Mouse (Mus musculus) hindbrain, embryonic 16.5 days (tissue): Measurements from ENCODE around the gene AI413582. TPM values are rescaled to one million over a fixed set of nuclear protein-coding genes. Genes with fewer than 3 reads are reported as not detected.
A peak's percentile ranks its signal among the peaks of the same experiment; 100 is the strongest.

Experiments
- ATAC-seq: fragments of 200-750 bp; cut with Nextera tagmentation; 2 replicates; pipeline ENCODE4 v1.8.0; 2017; ENCODE audit warnings: moderate TSS enrichment, moderate library complexity
- H3K27ac ChIP-seq: fragments of 300-500 bp; sonication (generic); 2 replicates; pipeline ENCODE4 v1.5.1; 2014; ENCODE audit warnings: low read depth, mild to moderate bottlenecking, control low read depth, low read length, moderate library complexity
- H3K27me3 ChIP-seq: fragments of 300-500 bp; sonication (generic); replicated peaks from 2 replicates; pipeline ENCODE4 v1.6.1; 2014; ENCODE audit warnings: low read length; ENCODE audit not compliant: control insufficient read depth, insufficient read depth
- H3K36me3 ChIP-seq: fragments of 300-500 bp; sonication (generic); 2 replicates; pipeline ENCODE4 v1.6.1; 2014; ENCODE audit warnings: mild to moderate bottlenecking, low read length, moderate library complexity, mixed read lengths; ENCODE audit not compliant: control insufficient read depth, insufficient read depth
- H3K4me1 ChIP-seq: fragments of 300-500 bp; sonication (generic); 2 replicates; pipeline ENCODE4 v1.6.1; 2014; ENCODE audit warnings: low read depth, low read length; ENCODE audit not compliant: control insufficient read depth, insufficient read depth
- H3K4me2 ChIP-seq: fragments of 300-500 bp; sonication (generic); 2 replicates; pipeline ENCODE4 v1.6.1; 2014; ENCODE audit warnings: mild to moderate bottlenecking, low read length, control low read depth, moderate library complexity
- H3K4me3 ChIP-seq: fragments of 300-500 bp; sonication (generic); 2 replicates; pipeline ENCODE4 v1.5.1; 2014; ENCODE audit warnings: mild to moderate bottlenecking, low read length, control low read depth, moderate library complexity
- H3K9ac ChIP-seq: fragments of 300-500 bp; sonication (generic); 2 replicates; pipeline ENCODE4 v1.6.1; 2014; ENCODE audit warnings: low read depth, mild to moderate bottlenecking, control low read depth, low read length, moderate library complexity
- H3K9me3 ChIP-seq: fragments of 300-500 bp; sonication (generic); 2 replicates; pipeline ENCODE4 v1.6.1; 2014; ENCODE audit warnings: mild to moderate bottlenecking, low read length, moderate library complexity; ENCODE audit not compliant: control insufficient read depth
- WGBS: fragments of 180-500 bp; shearing (Covaris S2); extraction: QIAGEN DNeasy Blood & Tissue Kit; methylation state at CpG from one replicate; pipeline ENCODE4 v1.1.7; 2014; 5-methylcytosine and 5-hydroxymethylcytosine counted together
- polyA plus RNA-seq: library from polyadenylated mRNA; unstranded; fragments of >200 nt; fragmentation: Nextera tagmentation; extraction: Ambion mirVana; gene quantifications from 2 replicates; pipeline ENCODE4 v1.2.1, GENCODE M21; 2015

The AI413582 gene
- polyA plus RNA-seq, 1 experiment from 2014 or later, result 83.3 TPM

GRCm38 (mm10) chr17:27600869-27601268, 35.3 kb upstream of the AI413582 start:
- peak; percentile 38; the same call in 1 of the 2 replicates for ATAC-seq
- Histone ChIP-seq H3K9ac (no peak overlapping the region), H3K27me3 (no peaks in the 10 kb centered on the region), H3K4me1 (peaks cover 39% of the 10 kb centered on the region), H3K27ac (0 out of 2 replicates have a peak overlapping the region, but pooled peaks have one; percentile 3), H3K4me3 (no peak overlapping the region), H3K9me3 (no peaks in the 10 kb centered on the region), H3K4me2 (no peak overlapping the region), H3K36me3 (peaks cover 6% of the 10 kb centered on the region; the same call in 1 of the 2 replicates)
- 64% methylated on average over 5 of the region's 5 CpGs for WGBS

GRCm38 (mm10) chr17:27600286-27600685, 34.7 kb upstream of the AI413582 start:
- no peaks in the 10 kb centered on the region for H3K27me3 ChIP-seq
- H3K4me2 ChIP-seq, result no peak overlapping the region
- no peak overlapping the region for H3K4me3 ChIP-seq
- no peak overlapping the region for H3K9ac ChIP-seq
- no peak for ATAC-seq
- H3K9me3 ChIP-seq, result no peaks in the 10 kb centered on the region
- WGBS, result 91% methylated on average over 3 of the region's 3 CpGs
- no peak overlapping the region for H3K27ac ChIP-seq
- peaks cover 39% of the 10 kb centered on the region for H3K4me1 ChIP-seq
- peaks cover 6% of the 10 kb centered on the region for H3K36me3 ChIP-seq

DNA sequence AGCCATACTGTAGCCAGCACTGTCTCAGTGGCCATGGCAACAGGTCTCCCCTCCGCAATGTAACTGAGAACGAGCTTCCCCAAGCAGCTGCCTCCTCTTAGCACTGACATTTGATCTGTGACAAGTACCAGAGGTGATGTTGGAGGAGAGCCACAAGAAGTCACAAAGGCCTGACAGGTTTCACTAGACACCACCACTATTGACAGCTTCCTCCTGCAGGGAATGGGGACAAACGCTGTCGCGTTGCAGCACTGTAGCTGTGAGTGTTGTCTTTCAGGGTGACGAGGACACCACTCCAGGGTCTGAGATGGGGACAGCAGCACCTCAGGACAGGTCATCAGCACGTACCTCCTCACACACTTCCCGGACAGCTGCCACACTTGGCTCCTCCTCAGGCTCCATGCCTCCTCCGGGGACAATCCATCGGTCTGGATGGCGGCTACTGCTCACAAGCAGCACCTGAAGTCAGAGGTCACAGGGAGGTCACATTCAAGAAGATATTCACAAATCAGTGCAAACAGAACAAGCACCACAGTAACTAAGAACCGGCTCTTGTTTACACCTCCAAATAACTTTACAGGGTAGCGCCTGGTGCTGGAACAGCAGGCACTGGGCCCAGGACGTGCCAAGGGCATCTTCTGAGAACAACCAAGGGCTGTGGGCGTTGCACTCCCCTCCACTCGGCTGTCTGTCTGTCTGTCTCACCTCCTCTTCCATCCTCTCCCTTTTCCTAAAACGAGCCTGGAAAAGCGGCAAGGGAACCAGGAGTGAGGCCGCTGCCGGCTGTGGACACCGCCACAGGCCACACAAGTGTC, 31.0 kb upstream of the AI413582 start:
- Histone ChIP-seq H3K4me1 (peaks cover 15% of the 10 kb centered on the region), H3K36me3 (peaks cover 21% of the 10 kb centered on the region), H3K4me3 (no peak overlapping the region), H3K9ac (no peak overlapping the region), H3K27ac (no peak overlapping the region), H3K4me2 (no peak overlapping the region), H3K9me3 (no peaks in the 10 kb centered on the region), H3K27me3 (no peaks in the 10 kb centered on the region)
- no peak for ATAC-seq
- WGBS, result 78% methylated on average over 21 of the region's 21 CpGs

DNA sequence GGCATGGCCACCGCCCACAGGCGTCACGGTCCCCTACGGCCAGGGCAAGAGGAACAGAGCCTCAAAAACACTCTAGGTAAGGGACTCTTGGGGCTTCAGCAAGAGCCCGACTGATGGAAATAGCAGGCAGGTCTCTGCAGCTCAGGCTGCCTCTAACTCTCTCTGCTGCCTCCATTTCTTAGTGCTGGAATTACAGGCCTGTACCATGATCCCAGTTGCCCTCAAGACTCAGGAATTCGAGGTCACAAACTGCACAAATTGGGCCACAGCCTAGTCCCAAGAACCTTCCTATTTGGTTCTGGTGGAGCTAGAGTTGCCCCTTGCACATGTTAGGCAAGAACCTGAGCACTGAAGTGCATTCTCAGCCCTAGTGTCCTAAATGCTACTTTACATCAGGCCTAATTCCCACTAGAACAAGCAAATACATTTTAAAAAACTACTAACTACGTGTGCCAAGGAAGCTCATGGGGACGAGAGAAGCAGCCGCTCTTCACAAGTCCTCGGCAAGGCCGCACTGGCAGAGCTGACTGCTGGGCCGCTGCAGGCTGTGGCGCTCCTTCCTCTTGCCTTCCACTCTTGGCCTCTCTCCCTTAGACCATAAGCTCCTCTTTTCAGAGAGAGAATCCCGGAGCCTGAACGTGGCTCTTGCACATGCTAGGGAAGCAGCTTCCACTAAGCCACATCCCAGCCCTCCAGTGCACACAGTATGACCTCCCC, 30.3 kb upstream of the AI413582 start:
- Histone ChIP-seq H3K4me3 (no peak overlapping the region), H3K36me3 (peaks cover 23% of the 10 kb centered on the region), H3K4me1 (peaks cover 8% of the 10 kb centered on the region), H3K4me2 (no peak overlapping the region), H3K27ac (no peak overlapping the region), H3K9ac (no peak overlapping the region), H3K9me3 (no peaks in the 10 kb centered on the region), H3K27me3 (no peaks in the 10 kb centered on the region)
- no peak for ATAC-seq
- WGBS, result 80% methylated on average over 15 of the region's 15 CpGs

- Histone ChIP-seq H3K27ac (no peak overlapping the region), H3K4me2 (no peak overlapping the region), H3K4me3 (no peak overlapping the region), H3K36me3 (peaks cover 25% of the 10 kb centered on the region), H3K4me1 (peaks cover 2% of the 10 kb centered on the region; the same call in 1 of the 2 replicates), H3K27me3 (no peaks in the 10 kb centered on the region), H3K9me3 (no peaks in the 10 kb centered on the region), H3K9ac (no peak overlapping the region)
- ATAC-seq, result no peak
- WGBS, result over 99% methylated on average over 7 of the region's 7 CpGs
Measured at GRCm38 (mm10) chr17:27592565-27592910, 27.0 kb upstream of the AI413582 start.

DNA sequence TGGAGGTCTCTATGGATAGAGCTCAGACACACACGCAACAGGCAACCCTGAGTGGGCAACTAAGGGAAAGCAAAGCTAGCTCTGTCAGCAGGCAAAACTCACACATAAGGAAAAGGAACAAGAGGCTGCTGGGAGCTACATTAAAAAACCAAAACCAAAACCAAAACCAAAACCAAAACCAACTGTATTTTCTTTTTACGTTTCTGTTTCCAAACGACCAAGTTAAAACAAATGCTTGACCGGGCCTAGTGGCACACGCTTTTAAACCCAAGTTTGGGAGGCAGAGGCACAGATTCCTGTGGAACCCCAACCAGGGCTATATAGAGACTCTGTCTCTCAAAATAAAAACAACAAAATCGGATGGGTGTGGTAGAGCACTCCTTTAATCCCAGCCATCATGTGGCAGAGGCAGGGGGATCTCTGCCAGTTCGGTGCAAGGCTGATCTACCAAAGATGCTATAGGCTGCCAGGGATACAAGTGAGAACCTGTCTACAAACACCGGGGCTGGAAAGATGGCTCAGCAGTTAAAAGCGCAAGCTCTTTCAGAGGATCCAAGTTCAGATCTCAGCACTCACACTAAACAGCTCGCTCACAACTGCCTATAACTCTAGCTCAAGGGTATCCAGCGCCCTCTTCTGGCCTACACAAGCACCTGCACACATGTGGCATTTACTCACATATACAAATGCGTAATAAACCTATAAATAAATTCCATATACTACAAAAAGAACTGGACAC, 26.4 kb upstream of the AI413582 start:
- H3K36me3 ChIP-seq, result peaks cover 25% of the 10 kb centered on the region

GRCm38 (mm10) chr17:27588231-27588630, 22.7 kb upstream of the AI413582 start:
- peaks cover 12% of the 10 kb centered on the region for H3K36me3 ChIP-seq
- WGBS, result 87% methylated on average over 8 of the region's 8 CpGs

More for the DNA sequence above, 26.4 kb upstream of the AI413582 start:
- Histone ChIP-seq H3K27me3 (no peaks in the 10 kb centered on the region), H3K9ac (no peak overlapping the region), H3K4me2 (no peak overlapping the region), H3K4me1 (peaks cover 4% of the 10 kb centered on the region; the same call in 1 of the 2 replicates), H3K4me3 (no peak overlapping the region), H3K9me3 (no peaks in the 10 kb centered on the region), H3K27ac (no peak overlapping the region)
- ATAC-seq, result no peak
- 88% methylated on average over 12 of the region's 12 CpGs for WGBS

GRCm38 (mm10) chr17:27587252-27587651, 21.7 kb upstream of the AI413582 start:
- H3K36me3 ChIP-seq, result peaks cover 14% of the 10 kb centered on the region
- 72% methylated on average over 12 of the region's 12 CpGs for WGBS

More at GRCm38 (mm10) chr17:27588231-27588630, 22.7 kb upstream of the AI413582 start:
- H3K9me3 ChIP-seq, result no peaks in the 10 kb centered on the region
- no peak overlapping the region for H3K4me3 ChIP-seq
- H3K9ac ChIP-seq, result no peak overlapping the region
- no peaks in the 10 kb centered on the region for H3K27me3 ChIP-seq
- no peak overlapping the region for H3K4me2 ChIP-seq
- ATAC-seq, result no peak
- H3K4me1 ChIP-seq, result peaks cover 6% of the 10 kb centered on the region; the same call in 1 of the 2 replicates
- H3K27ac ChIP-seq, result no peak overlapping the region

More at GRCm38 (mm10) chr17:27587252-27587651, 21.7 kb upstream of the AI413582 start:
- no peak overlapping the region for H3K4me2 ChIP-seq
- no peak for ATAC-seq
- no peak overlapping the region for H3K27ac ChIP-seq
- H3K4me3 ChIP-seq, result no peak overlapping the region
- H3K4me1 ChIP-seq, result peaks cover 6% of the 10 kb centered on the region; the same call in 1 of the 2 replicates
- H3K9me3 ChIP-seq, result no peaks in the 10 kb centered on the region
- H3K27me3 ChIP-seq, result no peaks in the 10 kb centered on the region
- no peak overlapping the region for H3K9ac ChIP-seq
